In genomic region chr17:28517441-28517955, GRCm38 (mm10) we compare ENCODE assay signal across 8 mouse cellular contexts. TPM values are rescaled to one million over a fixed set of nuclear protein-coding genes. Genes with fewer than 3 reads are reported as not detected.
DNase-seq lines count a peak whose midpoint lies in the region; ATAC-seq and TF ChIP-seq lines count a peak whose summit lies in the region.

Gene Fkbp5, minus strand, starts transcription at chr17:28517527.

- WGBS in forebrain, embryonic 11.5 days, result 3% methylated on average over 16 of the region's 16 CpGs
- 5% methylated on average over 16 of the region's 16 CpGs for WGBS in heart, postnatal 0 days
- WGBS in neural tube, embryonic 14.5 days, result 2% methylated on average over 16 of the region's 16 CpGs

- no peaks in the 10 kb centered on the region for H3K36me3 ChIP-seq in forebrain, embryonic 11.5 days (ENCODE audit: control insufficient read depth, insufficient read depth, low read length)
- H3K36me3 ChIP-seq in heart, postnatal 0 days (replicated peaks; ENCODE audit: control insufficient read depth, insufficient read depth, low read length), result no peaks in the 10 kb centered on the region
- H3K36me3 ChIP-seq in neural tube, embryonic 14.5 days (ENCODE audit: control insufficient read depth, insufficient read depth, low read length), result no peaks in the 10 kb centered on the region

- no peak for ATAC-seq in forebrain, embryonic 11.5 days (replicated peaks; ENCODE audit: low FRiP score)
- peak; percentile 42 for ATAC-seq in heart, postnatal 0 days (ENCODE audit: insufficient read depth, low read depth)
- ATAC-seq in neural tube, embryonic 14.5 days (ENCODE audit: low read depth), result peak; percentile 33; the same call in 1 of the 2 replicates

- peak within 1 kb of the TSS; percentile 41 for H3K4me3 ChIP-seq in forebrain, embryonic 11.5 days (ENCODE audit: low read depth, low read length)
- peak within 1 kb of the TSS; percentile 48 for H3K4me3 ChIP-seq in heart, postnatal 0 days (ENCODE audit: low read depth, low read length)
- H3K4me3 ChIP-seq in neural tube, embryonic 14.5 days (ENCODE audit: low read depth, low read length), result peak within 1 kb of the TSS; percentile 46

- peak within 1 kb of the TSS; percentile 63 for H3K9ac ChIP-seq in forebrain, embryonic 11.5 days (ENCODE audit: low read length)
- H3K9ac ChIP-seq in heart, postnatal 0 days (replicated peaks; ENCODE audit: low read depth, low read length), result peak within 1 kb of the TSS; percentile 57
- H3K9ac ChIP-seq in neural tube, embryonic 14.5 days (replicated peaks; ENCODE audit: low read depth, low read length), result peak within 1 kb of the TSS; percentile 63

- TF ChIP-seq EP300 in heart, postnatal 0 days (IDR thresholded peaks at IDR 0.05; ENCODE audit: low read depth), result no peak; the same call in 1 of the 2 replicates

- peak; percentile 79 for DNase-seq in 416B (ENCODE audit: low read depth)
- peak; percentile 52 to 66 for DNase-seq in adrenal gland, adult 18-20 months (ENCODE audit: low spot score in 2 of 2)
- peak; percentile 68 for DNase-seq in forebrain, embryonic 11.5 days (ENCODE audit: low spot score)
- DNase-seq in heart, postnatal 0 days (ENCODE audit: low spot score), result peak; percentile 90
- DNase-seq in kidney, postnatal 36 days, result peak; percentile 74 to 95
- DNase-seq in lung, adult 18-20 months, result peak; percentile 84 to 90
- DNase-seq in urinary bladder, postnatal 25 days (ENCODE audit: low spot score), result peak; percentile 68

- H3K4me2 ChIP-seq in forebrain, embryonic 11.5 days (ENCODE audit: low read depth, low read length, severe bottlenecking), result peak within 1 kb of the TSS; percentile 94
- peak within 1 kb of the TSS; percentile 68 for H3K4me2 ChIP-seq in heart, postnatal 0 days (ENCODE audit: low read depth, low read length)
- peak within 1 kb of the TSS; percentile 95 for H3K4me2 ChIP-seq in neural tube, embryonic 14.5 days (ENCODE audit: low read depth, low read length)

- peaks cover 13% of the 10 kb centered on the region for H3K4me1 ChIP-seq in forebrain, embryonic 11.5 days (replicated peaks; ENCODE audit: control insufficient read depth, insufficient read depth, low read length)
- H3K4me1 ChIP-seq in heart, postnatal 0 days (ENCODE audit: control insufficient read depth, insufficient read depth), result peaks cover 36% of the 10 kb centered on the region
- 0 out of 2 replicates have a peak, but pooled peaks cover 7% of the 10 kb centered on the region for H3K4me1 ChIP-seq in neural tube, embryonic 14.5 days (ENCODE audit: control insufficient read depth, insufficient read depth, low read length)

- no peak for TF ChIP-seq CTCF in heart, postnatal 0 days (IDR thresholded peaks at IDR 0.05; ENCODE audit: low read depth)

- no peaks in the 10 kb centered on the region for H3K9me3 ChIP-seq in forebrain, embryonic 11.5 days (ENCODE audit: control insufficient read depth, low read length)
- H3K9me3 ChIP-seq in heart, postnatal 0 days (replicated peaks; ENCODE audit: control insufficient read depth, low read length), result no peaks in the 10 kb centered on the region
- H3K9me3 ChIP-seq in neural tube, embryonic 14.5 days (ENCODE audit: control insufficient read depth, low read length), result no peaks in the 10 kb centered on the region

- H3K27ac ChIP-seq in forebrain, embryonic 11.5 days (ENCODE audit: low read depth, low read length), result peak within 1 kb of the TSS; percentile 50; the same call in 1 of the 2 replicates
- H3K27ac ChIP-seq in heart, postnatal 0 days (ENCODE audit: low read depth), result peak within 1 kb of the TSS; percentile 93
- peak within 1 kb of the TSS; percentile 44 for H3K27ac ChIP-seq in neural tube, embryonic 14.5 days (ENCODE audit: low read depth, low read length)

- H3K27me3 ChIP-seq in forebrain, embryonic 11.5 days (ENCODE audit: control insufficient read depth, insufficient read depth, low read length), result peaks cover 8% of the 10 kb centered on the region
- H3K27me3 ChIP-seq in heart, postnatal 0 days (ENCODE audit: control insufficient read depth, insufficient read depth, low read length), result no peaks in the 10 kb centered on the region
- no peaks in the 10 kb centered on the region for H3K27me3 ChIP-seq in neural tube, embryonic 14.5 days (ENCODE audit: control insufficient read depth, insufficient read depth, low read length)

RNA-seq across cellular contexts. Expression of gene Fkbp5, which starts in this region (rescaled TPM):
- total RNA-seq in adrenal gland, adult 18-20 months (2021), result 100 to 1,000 TPM; 111 to 112 TPM
- 11.4 and 11.5 TPM in 2 replicates for polyA plus RNA-seq in forebrain, embryonic 11.5 days (2014; fragmentation: Nextera tagmentation; extraction: Ambion mirVana)
- total RNA-seq in heart, postnatal 0 days (2014; rRNA removed; ENCODE audit: low replicate concordance), result 19.4 and 37.3 TPM in 2 replicates
- 7.6 and 8.3 TPM in 2 replicates for polyA plus RNA-seq in heart, postnatal 0 days (2015; fragmentation: Nextera tagmentation; extraction: Ambion mirVana)
- polyA plus RNA-seq in neural tube, embryonic 14.5 days (2014; fragmentation: Nextera tagmentation; extraction: Ambion mirVana), result 9.9 and 11.1 TPM in 2 replicates
